Mouse (Mus musculus) erythroblast, embryonic 14.5 days (primary cell): ENCODE measurements around the gene Map2k6.

ENCODE experiments used
- GATA1 ChIP-seq: IDR thresholded peaks from 2 replicates; pipeline ENCODE4 v1.6.1; 2012; ENCODE audit warnings: low read length, inconsistent platforms, mixed read lengths
- TAL1 ChIP-seq: IDR thresholded peaks from 3 replicates; pipeline ENCODE4 v1.6.1; 2012; ENCODE audit warnings: low read length, inconsistent platforms, mixed read lengths

GRCm38 (mm10) chr11:110371827-110372226, 27.1 kb upstream of the Map2k6 start:
- TF ChIP-seq GATA1: no peak
- TF ChIP-seq TAL1: no peak
